Mouse (Mus musculus) testis, adult 2 months (tissue): ENCODE measurements around the gene Ovol2. TPM values are rescaled to one million over a fixed set of nuclear protein-coding genes. Genes with fewer than 3 reads are reported as not detected.

Source experiments
- H3K27ac ChIP-seq: fragments of 200-500 bp; 2 replicates; pipeline ENCODE4 v1.5.1; 2012; ENCODE audit warnings: low read depth, low read length; ENCODE audit not compliant: control insufficient read depth, insufficient read depth
- H3K27me3 ChIP-seq: fragments of 200-500 bp; 2 replicates; pipeline ENCODE4 v1.6.1; 2012; ENCODE audit warnings: mild to moderate bottlenecking, low read length, moderate library complexity; ENCODE audit not compliant: control insufficient read depth, insufficient read depth
- H3K36me3 ChIP-seq: fragments of 200-500 bp; 2 replicates; pipeline ENCODE4 v1.6.1; 2012; ENCODE audit warnings: mild to moderate bottlenecking, low read length; ENCODE audit not compliant: control insufficient read depth, insufficient read depth
- H3K4me1 ChIP-seq: fragments of 200-500 bp; 2 replicates; pipeline ENCODE4 v1.6.1; 2012; ENCODE audit warnings: low read length; ENCODE audit not compliant: control insufficient read depth, insufficient read depth
- H3K4me3 ChIP-seq: fragments of 200-500 bp; 2 replicates; pipeline ENCODE4 v1.5.1; 2012; ENCODE audit warnings: low read depth, mild to moderate bottlenecking, low read length, moderate library complexity, mixed read lengths; ENCODE audit not compliant: control insufficient read depth
- CTCF ChIP-seq: fragments of 200-500 bp; IDR thresholded peaks from 2 replicates; pipeline ENCODE4 v1.5.1; 2012; ENCODE audit warnings: low read depth, mild to moderate bottlenecking, inconsistent platforms, low read length, moderate library complexity; ENCODE audit not compliant: control insufficient read depth, insufficient read depth, insufficient replicate concordance
- POLR2A ChIP-seq: fragments of 200-500 bp; IDR thresholded peaks from 2 replicates; pipeline ENCODE4 v1.6.1; 2012; ENCODE audit warnings: low read depth, mild to moderate bottlenecking, inconsistent platforms, low read length, moderate library complexity; ENCODE audit not compliant: control insufficient read depth
- polyA plus RNA-seq: library from polyadenylated mRNA; depleted of rRNA; stranded (reverse); fragments of >200 nt; gene quantifications from 2 replicates; pipeline ENCODE4 v1.2.3, GENCODE M21; 2012

Gene Ovol2
- polyA plus RNA-seq, 1 experiment, result 62.9 TPM

DNA sequence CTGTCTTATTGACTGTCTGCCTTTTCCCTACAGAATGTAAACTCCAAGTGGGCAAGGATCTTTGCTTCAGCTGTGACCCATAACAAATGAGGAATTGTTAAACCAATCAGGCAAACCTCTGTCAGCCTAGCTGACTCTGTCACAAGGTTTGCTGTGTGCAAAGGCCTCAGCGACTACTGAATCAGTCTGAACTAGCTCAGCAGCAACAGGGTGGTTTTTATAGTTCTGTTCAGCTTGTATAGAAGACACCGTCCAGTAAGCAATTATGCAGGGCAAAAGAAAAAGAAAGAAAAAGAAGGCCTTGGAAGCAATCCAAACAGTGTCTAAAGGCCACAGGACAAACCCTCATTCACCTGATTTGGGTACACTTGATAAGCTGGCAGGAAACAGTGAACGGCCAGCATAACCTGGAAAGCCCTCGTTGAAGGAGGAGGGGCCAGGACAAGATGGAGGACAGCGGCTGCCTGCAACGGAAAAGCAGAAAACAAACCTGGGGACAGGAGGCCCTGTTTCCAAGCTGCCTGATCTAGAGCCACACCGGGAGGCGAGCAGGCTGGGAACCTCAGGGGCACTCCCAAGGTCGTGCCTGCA lies 36.7 kb downstream of the Ovol2 start:
- Histone ChIP-seq H3K27ac (no peak overlapping the region), H3K4me1 (no peaks in the 10 kb centered on the region), H3K36me3 (no peaks in the 10 kb centered on the region), H3K4me3 (no peak overlapping the region), H3K27me3 (no peaks in the 10 kb centered on the region)
- TF ChIP-seq CTCF, result no peak
- no peak for TF ChIP-seq POLR2A

DNA sequence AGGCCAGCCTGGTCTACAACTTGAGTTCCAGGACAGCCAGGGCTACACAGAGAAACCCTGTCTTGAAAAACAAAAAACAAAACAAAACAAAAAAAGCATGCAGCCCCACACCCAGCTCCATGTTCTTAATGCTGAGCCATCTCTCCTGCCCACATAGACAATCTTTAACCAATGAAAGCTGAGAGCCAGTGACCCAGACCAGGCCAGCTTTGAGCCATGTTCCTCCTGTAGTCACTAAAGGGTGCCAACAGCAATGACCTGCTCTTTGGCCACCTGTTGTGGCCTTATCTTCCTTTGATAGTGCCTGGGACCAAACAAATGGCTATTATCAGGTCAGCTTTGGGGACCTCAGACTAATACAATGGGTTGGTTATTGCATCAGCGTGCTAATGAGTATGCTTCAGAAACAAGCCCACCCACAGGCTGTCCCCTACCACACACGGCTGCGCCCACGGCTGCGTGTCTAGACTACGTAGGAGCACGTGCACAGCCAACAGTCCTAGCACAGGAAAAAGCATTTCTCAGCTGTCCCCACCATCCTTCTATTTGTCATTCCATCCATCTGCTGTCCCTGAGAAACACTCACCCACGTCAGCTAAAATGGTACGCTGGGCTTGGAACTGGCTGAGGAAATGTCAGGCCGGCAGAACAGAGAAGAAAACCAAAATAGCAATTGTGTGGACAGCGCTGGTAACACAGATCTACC lies 40.2 kb downstream of the Ovol2 start:
- Histone ChIP-seq H3K27ac (no peak overlapping the region), H3K36me3 (no peaks in the 10 kb centered on the region), H3K27me3 (no peaks in the 10 kb centered on the region), H3K4me3 (no peak overlapping the region), H3K4me1 (no peaks in the 10 kb centered on the region)
- TF ChIP-seq CTCF (no peak), POLR2A (no peak)

DNA sequence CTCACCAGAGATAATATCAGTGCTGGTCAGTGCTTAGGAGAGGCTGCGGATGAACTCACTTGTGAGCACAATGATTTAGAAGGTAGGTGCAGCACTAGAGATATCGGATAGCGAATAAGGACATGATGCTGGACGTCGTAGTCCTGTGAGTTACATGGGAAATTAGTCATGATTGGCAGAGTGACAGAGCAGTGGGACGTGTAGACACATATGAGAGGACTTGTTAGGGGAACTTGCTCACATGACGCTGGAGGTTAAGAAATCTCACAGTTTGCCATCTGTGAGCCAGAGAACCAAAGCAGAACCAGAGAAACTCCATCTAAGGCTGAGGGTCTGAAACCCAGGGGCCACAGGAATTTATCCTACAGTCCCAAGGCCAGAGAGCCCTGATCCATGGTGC lies 41.6 kb downstream of the Ovol2 start:
- Histone ChIP-seq H3K36me3 (no peaks in the 10 kb centered on the region), H3K4me3 (no peak overlapping the region), H3K4me1 (no peaks in the 10 kb centered on the region), H3K27me3 (no peaks in the 10 kb centered on the region), H3K27ac (no peak overlapping the region)
- TF ChIP-seq POLR2A, result no peak
- TF ChIP-seq CTCF, result no peak

DNA sequence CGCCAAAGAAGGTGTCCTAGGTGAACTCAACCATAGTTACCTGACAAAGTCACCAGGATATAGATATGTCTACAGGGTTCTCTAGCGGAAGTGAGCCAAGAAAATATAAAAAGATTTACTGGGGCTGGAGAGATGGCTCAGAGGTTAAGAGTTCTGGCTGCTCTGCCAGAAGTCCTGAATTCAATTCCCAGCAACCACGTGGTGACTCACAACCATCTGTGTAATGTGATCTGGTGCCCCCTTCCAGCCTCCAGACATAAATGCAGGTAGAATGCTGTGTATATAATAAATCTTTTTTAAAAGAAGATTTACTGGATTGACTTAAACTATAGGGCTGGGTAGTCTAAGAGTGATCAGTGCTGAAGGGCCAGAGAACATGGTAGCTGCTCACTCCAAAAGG lies 50.5 kb downstream of the Ovol2 start:
- Histone ChIP-seq H3K27me3 (no peaks in the 10 kb centered on the region), H3K4me3 (no peak overlapping the region), H3K27ac (no peak overlapping the region), H3K4me1 (no peaks in the 10 kb centered on the region), H3K36me3 (no peaks in the 10 kb centered on the region; the same call in 1 of the 2 replicates)
- no peak for TF ChIP-seq POLR2A
- no peak for TF ChIP-seq CTCF

DNA sequence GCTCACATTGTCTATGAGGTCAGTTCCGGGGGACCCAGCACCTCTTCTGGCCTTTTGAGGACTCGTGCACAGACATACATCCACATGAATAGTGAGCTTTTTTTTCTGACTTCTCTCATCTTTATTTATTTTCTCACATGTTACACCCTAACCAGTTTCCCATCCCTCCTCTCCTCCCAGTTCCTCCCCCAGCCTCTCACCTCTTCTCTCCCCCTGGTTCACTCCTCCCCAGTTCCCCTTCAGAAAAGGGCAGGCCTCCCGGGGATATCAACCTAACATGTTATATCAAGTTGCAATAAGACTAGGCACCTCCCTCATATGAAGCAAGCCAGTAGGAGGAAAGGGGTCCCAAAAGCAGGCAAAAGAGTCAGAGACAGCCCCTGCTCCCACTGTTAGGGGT lies 51.4 kb downstream of the Ovol2 start:
- no peak overlapping the region for H3K27ac ChIP-seq
- H3K27me3 ChIP-seq, result no peaks in the 10 kb centered on the region
- TF ChIP-seq POLR2A, result no peak
- TF ChIP-seq CTCF, result no peak
- no peaks in the 10 kb centered on the region; the same call in 1 of the 2 replicates for H3K36me3 ChIP-seq
- H3K4me3 ChIP-seq, result no peak overlapping the region
- no peaks in the 10 kb centered on the region for H3K4me1 ChIP-seq

DNA sequence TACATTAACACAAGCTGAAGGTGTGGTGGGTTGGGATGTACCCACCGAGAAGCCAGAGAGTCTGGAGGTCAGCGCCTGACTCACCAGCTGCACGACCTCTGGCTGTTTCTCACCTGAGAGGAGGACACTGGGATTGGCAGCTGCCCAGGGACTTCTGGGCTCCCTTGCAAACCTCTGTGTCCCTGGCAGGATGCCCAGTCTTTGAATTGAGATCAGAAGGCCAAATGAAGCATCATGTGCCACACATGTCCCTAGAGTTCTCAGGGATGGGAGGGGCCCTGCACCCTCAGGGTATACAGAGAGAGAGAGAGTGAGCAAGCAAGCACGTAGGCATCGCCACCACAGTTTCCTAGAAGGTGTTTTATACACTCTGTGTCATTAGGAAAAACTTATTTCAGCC lies 52.2 kb downstream of the Ovol2 start:
- Histone ChIP-seq H3K27ac (no peak overlapping the region), H3K4me3 (no peak overlapping the region), H3K4me1 (no peaks in the 10 kb centered on the region), H3K27me3 (no peaks in the 10 kb centered on the region), H3K36me3 (no peaks in the 10 kb centered on the region; the same call in 1 of the 2 replicates)
- no peak for TF ChIP-seq CTCF

DNA sequence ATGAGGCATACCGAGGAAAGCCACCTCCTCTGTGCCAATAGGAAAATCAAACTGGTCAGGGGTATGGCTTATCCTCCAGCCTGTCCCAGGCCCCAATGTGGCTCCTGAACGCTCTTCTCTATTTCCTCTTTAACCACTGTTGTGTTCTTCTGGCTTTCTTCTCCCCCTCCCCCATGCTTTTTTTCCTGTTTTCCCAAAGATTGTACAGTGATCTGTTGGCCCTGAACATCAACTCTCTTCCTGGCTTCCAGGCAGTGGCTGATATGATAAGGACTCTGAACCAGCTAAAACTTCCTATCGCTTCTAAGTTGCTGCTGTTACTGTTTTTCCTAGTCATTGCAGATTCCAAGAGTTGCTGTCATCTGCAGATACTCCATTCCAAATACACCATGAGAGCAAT lies 55.1 kb downstream of the Ovol2 start:
- TF ChIP-seq POLR2A, result no peak
- TF ChIP-seq CTCF, result no peak
- Histone ChIP-seq H3K36me3 (no peaks in the 10 kb centered on the region; the same call in 1 of the 2 replicates), H3K27ac (no peak overlapping the region), H3K27me3 (no peaks in the 10 kb centered on the region), H3K4me3 (no peak overlapping the region), H3K4me1 (no peaks in the 10 kb centered on the region)
